Mouse (Mus musculus) MEL (cell line): ENCODE data around the gene Fam20c. TPM values are rescaled to one million over a fixed set of nuclear protein-coding genes. Genes with fewer than 3 reads are reported as not detected.

Experiments
- DNase-seq: peaks from one replicate; pipeline ENCODE4 v3.0.0; 2011; ENCODE audit warnings: low read depth, low spot score
- H3K27ac ChIP-seq: 2 replicates; pipeline ENCODE4 v1.5.1; 2012; ENCODE audit warnings: low read depth, mild to moderate bottlenecking, control low read depth, low read length, moderate library complexity; ENCODE audit not compliant: control insufficient read depth
- H3K27me3 ChIP-seq, 2 experiments: fragments of 150-350 bp in 1 of 2; sonication (generic) in 1 of 2; 2 replicates each; pipeline ENCODE4 v1.6.1; 2012; ENCODE audit warnings: low read length in 2 of 2, mild to moderate bottlenecking in 2 of 2, improper control_type of control experiment in 1 of 2, moderate library complexity in 1 of 2; ENCODE audit not compliant: insufficient read depth in 2 of 2, control insufficient read depth in 1 of 2
- H3K36me3 ChIP-seq, 2 experiments: 2 replicates each; pipeline ENCODE4 v1.6.1; 2012 to 2014; ENCODE audit warnings: low read length in 2 of 2, improper control_type of control experiment in 1 of 2, inconsistent platforms in 1 of 2, mild to moderate bottlenecking in 1 of 2; ENCODE audit not compliant: insufficient read depth in 2 of 2, control insufficient read depth in 1 of 2
- H3K4me1 ChIP-seq, 2 experiments: fragments of 150-350 bp in 1 of 2; sonication (generic) in 1 of 2; 2 replicates each; pipeline ENCODE4 v1.6.1; 2012; ENCODE audit warnings: low read length in 2 of 2, improper control_type of control experiment in 1 of 2, mild to moderate bottlenecking in 1 of 2; ENCODE audit not compliant: insufficient read depth in 2 of 2, control insufficient read depth in 1 of 2
- H3K4me3 ChIP-seq, 2 experiments: fragments of 150-350 bp in 1 of 2; sonication (generic) in 1 of 2; 2 replicates each; pipeline ENCODE4 v1.5.1; 2012; ENCODE audit warnings: low read depth in 2 of 2, low read length in 2 of 2, mild to moderate bottlenecking in 2 of 2, moderate library complexity in 2 of 2, control low read depth in 1 of 2, improper control_type of control experiment in 1 of 2; ENCODE audit not compliant: control insufficient read depth in 1 of 2, insufficient read depth in 1 of 2
- H3K79me2 ChIP-seq: 2 replicates; pipeline ENCODE4 v1.6.1; 2012; ENCODE audit warnings: mild to moderate bottlenecking, low read length, moderate library complexity; ENCODE audit not compliant: control insufficient read depth, poor library complexity, insufficient read depth
- H3K9ac ChIP-seq: 2 replicates; pipeline ENCODE4 v1.6.1; 2012; ENCODE audit warnings: low read depth, mild to moderate bottlenecking, control low read depth, low read length, moderate library complexity; ENCODE audit not compliant: control insufficient read depth, poor library complexity, severe bottlenecking
- H3K9me3 ChIP-seq: fragments of 150-350 bp; sonication (generic); replicated peaks from 2 replicates; pipeline ENCODE4 v1.6.1; 2012; ENCODE audit warnings: mild to moderate bottlenecking, low read length, improper control_type of control experiment, moderate library complexity; ENCODE audit not compliant: insufficient read depth
- CTCF ChIP-seq, 3 experiments: IDR thresholded peaks in 2 of 3; conservative IDR thresholded peaks in 1 of 3; 2 replicates each; pipeline ENCODE4 v1.5.1; 2011 to 2012; ENCODE audit warnings: low read length in 3 of 3, low read depth in 2 of 3, mild to moderate bottlenecking in 2 of 3, improper control_type of control experiment in 1 of 3, inconsistent platforms in 1 of 3, mixed read lengths in 1 of 3, moderate library complexity in 1 of 3; ENCODE audit not compliant: control insufficient read depth in 1 of 3, insufficient read depth in 1 of 3, poor library complexity in 1 of 3, severe bottlenecking in 1 of 3
- ETS1 ChIP-seq: IDR thresholded peaks from 2 replicates; pipeline ENCODE4 v1.6.1; 2012; ENCODE audit warnings: low read depth, mild to moderate bottlenecking, inconsistent platforms, low read length, improper control_type of control experiment, moderate library complexity
- GABPA ChIP-seq: IDR thresholded peaks from 2 replicates; pipeline ENCODE4 v1.6.1; 2012; ENCODE audit warnings: low read depth, mild to moderate bottlenecking, inconsistent platforms, low read length, improper control_type of control experiment, moderate library complexity
- JUND ChIP-seq: IDR thresholded peaks from 2 replicates; pipeline ENCODE4 v1.6.1; 2011; ENCODE audit warnings: low read depth, mild to moderate bottlenecking, improper control_type of control experiment, low read length
- MAX ChIP-seq: IDR thresholded peaks from 2 replicates; pipeline ENCODE4 v1.6.1; 2011; ENCODE audit warnings: low read length, improper control_type of control experiment
- MXI1 ChIP-seq: IDR thresholded peaks from 2 replicates; pipeline ENCODE4 v1.6.1; 2011; ENCODE audit warnings: mild to moderate bottlenecking, low read depth, low read length, improper control_type of control experiment
- MYC ChIP-seq: IDR thresholded peaks from 2 replicates; pipeline ENCODE4 v1.6.1; 2011; ENCODE audit warnings: low read depth, mild to moderate bottlenecking, low read length, improper control_type of control experiment, moderate library complexity
- NELFE ChIP-seq: IDR thresholded peaks from 2 replicates; pipeline ENCODE4 v1.6.1; 2011; ENCODE audit warnings: low read depth, low read length, improper control_type of control experiment
- POLR2AphosphoS2 ChIP-seq: IDR thresholded peaks from 2 replicates; pipeline ENCODE4 v1.6.1; 2011; ENCODE audit warnings: low read length, improper control_type of control experiment
- UBTF ChIP-seq: IDR thresholded peaks from 2 replicates; pipeline ENCODE4 v1.6.1; 2012; ENCODE audit warnings: low read depth, mild to moderate bottlenecking, inconsistent platforms, low read length, improper control_type of control experiment, moderate library complexity, borderline replicate concordance; ENCODE audit not compliant: insufficient read depth
- ZC3H11A ChIP-seq: IDR thresholded peaks from 2 replicates; pipeline ENCODE4 v1.6.1; 2012; ENCODE audit warnings: low read depth, mild to moderate bottlenecking, inconsistent platforms, low read length, improper control_type of control experiment
- ZNF384 ChIP-seq: IDR thresholded peaks from 2 replicates; pipeline ENCODE4 v1.6.1; 2012; ENCODE audit warnings: low read depth, mild to moderate bottlenecking, inconsistent platforms, low read length, improper control_type of control experiment
- polyA plus RNA-seq, 2 experiments: library from polyadenylated mRNA; stranded (reverse) in 1 of 2; unstranded in 1 of 2; fragments of >175 nt in 1 of 2; fragments of >200 nt in 1 of 2; gene quantifications; 2 replicates each; pipeline versions ENCODE4 v1.2.1 to v1.2.4; 2012; ENCODE audit warnings: low replicate concordance in 2 of 2, low read depth in 1 of 2; ENCODE audit not compliant: insufficient read length in 2 of 2, insufficient read depth in 1 of 2, missing spikeins in 1 of 2
- total RNA-seq: library from RNA; depleted of rRNA; stranded (reverse); fragments of 300-350 nt; gene quantifications from 2 replicates; pipeline ENCODE4 v1.2.3, GENCODE M21; 2012

Gene Fam20c
- total and polyA plus RNA-seq, 3 experiments = not detected

DNA sequence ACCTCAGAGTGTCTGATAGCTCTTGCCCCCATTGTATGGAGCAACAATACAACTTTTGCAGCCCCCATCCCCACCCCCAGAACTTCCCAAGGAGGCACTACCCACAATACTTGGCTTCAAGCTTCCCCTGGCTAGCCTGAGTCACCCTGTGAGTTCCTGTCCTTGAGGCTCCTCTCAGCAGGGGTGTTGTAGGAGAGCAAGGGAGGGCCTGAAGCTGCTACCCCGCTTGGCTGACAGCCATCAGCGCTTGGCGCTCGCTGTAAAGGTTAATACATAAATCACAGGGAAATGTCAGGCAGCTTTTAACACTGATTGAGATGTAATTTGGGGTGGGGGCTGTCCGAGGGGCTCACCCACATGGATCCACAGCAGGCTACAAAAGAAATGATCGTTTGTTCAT, 79.1 kb downstream of the Fam20c start:
- no peak for DNase-seq
- H3K4me1 ChIP-seq = no peaks in the 10 kb centered on the region
- H3K27ac ChIP-seq = no peak overlapping the region
- H3K79me2 ChIP-seq = no peaks in the 10 kb centered on the region
- no peaks in the 10 kb centered on the region for H3K36me3 ChIP-seq
- H3K9me3 ChIP-seq = no peaks in the 10 kb centered on the region
- no peak overlapping the region for H3K9ac ChIP-seq
- H3K27me3 ChIP-seq = no peaks in the 10 kb centered on the region
- no peak for TF ChIP-seq CTCF (IDR thresholded peaks at IDR 0.05 in 2 of 3, conservative IDR thresholded peaks at IDR 0.05 in 1 of 3; ENCODE audit: control insufficient read depth in 1 of 3, insufficient read depth in 1 of 3, low read depth in 2 of 3, low read length in 3 of 3, poor library complexity in 1 of 3, severe bottlenecking in 1 of 3)
- TF ChIP-seq JUND = no peak
- TF ChIP-seq MYC = no peak
- TF ChIP-seq MAX = no peak
- TF ChIP-seq ZC3H11A = no peak
- TF ChIP-seq POLR2AphosphoS2 = no peak
- no peak for TF ChIP-seq UBTF
- no peak overlapping the region for H3K4me3 ChIP-seq

DNA sequence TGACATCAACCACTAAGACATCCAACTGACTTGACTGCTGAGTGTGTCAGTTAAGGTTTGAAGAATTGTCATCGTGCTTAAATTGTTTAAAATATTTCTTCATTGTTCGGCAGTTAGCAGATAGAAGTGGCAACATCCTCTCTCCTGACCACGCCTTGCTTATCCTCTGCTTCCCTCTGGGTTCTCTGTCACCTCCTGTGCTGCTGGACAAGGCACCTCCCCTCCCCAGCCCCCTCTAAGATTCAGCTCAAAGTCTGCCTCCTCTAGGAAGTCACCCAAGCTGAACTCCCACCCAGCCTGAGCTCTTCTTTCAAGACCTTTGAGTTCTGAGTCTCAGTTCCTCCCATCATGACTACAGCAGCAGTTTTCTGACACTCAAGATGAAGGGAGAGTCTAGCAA, 80.6 kb downstream of the Fam20c start:
- H3K79me2 ChIP-seq = no peaks in the 10 kb centered on the region
- H3K4me1 ChIP-seq = no peaks in the 10 kb centered on the region
- no peaks in the 10 kb centered on the region for H3K36me3 ChIP-seq
- no peak overlapping the region for H3K27ac ChIP-seq
- no peak for TF ChIP-seq NELFE
- TF ChIP-seq, all 39 proteins: peak for 0
- Histone ChIP-seq H3K9me3 (no peaks in the 10 kb centered on the region), H3K4me3 (no peak overlapping the region), H3K9ac (no peak overlapping the region), H3K27me3 (no peaks in the 10 kb centered on the region)
- DNase-seq = no peak

DNA sequence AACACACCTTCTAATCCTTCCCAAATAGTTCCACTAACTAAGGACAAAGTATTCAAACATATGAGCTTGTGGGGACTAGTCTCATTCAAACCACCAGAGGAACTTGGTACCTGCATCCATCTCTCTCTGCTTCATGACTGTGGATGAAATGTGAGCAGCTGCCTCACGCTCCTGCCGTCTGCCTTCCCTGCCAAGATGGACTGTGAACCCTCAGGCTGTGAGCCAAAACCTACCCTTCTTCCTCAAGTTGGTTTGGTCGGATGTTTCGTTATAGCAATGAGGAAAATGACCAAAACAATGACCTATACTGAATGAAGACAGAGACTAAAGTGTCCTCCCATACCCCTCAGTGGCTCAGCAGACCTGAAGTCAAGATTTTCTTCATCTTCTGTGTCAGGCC, 86.7 kb downstream of the Fam20c start:
- H3K9me3 ChIP-seq = no peaks in the 10 kb centered on the region
- H3K4me1 ChIP-seq = no peaks in the 10 kb centered on the region
- DNase-seq = no peak
- no peak overlapping the region for H3K27ac ChIP-seq
- no peak overlapping the region for H3K4me3 ChIP-seq
- no peaks in the 10 kb centered on the region for H3K79me2 ChIP-seq
- H3K27me3 ChIP-seq = no peaks in the 10 kb centered on the region
- no peaks in the 10 kb centered on the region for H3K36me3 ChIP-seq
- no peak overlapping the region for H3K9ac ChIP-seq
- no peak for TF ChIP-seq CTCF (IDR thresholded peaks at IDR 0.05 in 2 of 3, conservative IDR thresholded peaks at IDR 0.05 in 1 of 3; ENCODE audit: control insufficient read depth in 1 of 3, insufficient read depth in 1 of 3, low read depth in 2 of 3, low read length in 3 of 3, poor library complexity in 1 of 3, severe bottlenecking in 1 of 3)
- TF ChIP-seq GABPA = no peak
- TF ChIP-seq MXI1 = no peak
- no peak for TF ChIP-seq ZNF384
- TF ChIP-seq ETS1 = no peak
